Mouse (Mus musculus) stomach, postnatal 0 days (tissue): ENCODE data around the gene Cyfip2. TPM values are rescaled to one million over a fixed set of nuclear protein-coding genes. Genes with fewer than 3 reads are reported as not detected.

Source experiments
- ATAC-seq: fragments of 200-750 bp; cut with Nextera tagmentation; 2 replicates; pipeline ENCODE4 v1.8.0; 2017; ENCODE audit not compliant: low FRiP score, low TSS enrichment
- DNase-seq: peaks from one replicate; pipeline ENCODE4 v3.0.0-alpha.2; 2016; ENCODE audit warnings: low spot score
- H3K27ac ChIP-seq: fragments of 300-500 bp; sonication (generic); replicated peaks from 2 replicates; pipeline ENCODE4 v1.5.1; 2014; ENCODE audit warnings: mild to moderate bottlenecking, control low read depth
- H3K27me3 ChIP-seq: fragments of 300-500 bp; sonication (generic); 2 replicates; pipeline ENCODE4 v1.6.1; 2014; ENCODE audit warnings: low read length; ENCODE audit not compliant: control insufficient read depth, insufficient read depth
- H3K36me3 ChIP-seq: fragments of 300-500 bp; sonication (generic); 2 replicates; pipeline ENCODE4 v1.6.1; 2014; ENCODE audit warnings: low read length, mixed read lengths; ENCODE audit not compliant: control insufficient read depth, insufficient read depth
- H3K4me1 ChIP-seq: fragments of 300-500 bp; sonication (generic); replicated peaks from 2 replicates; pipeline ENCODE4 v1.6.1; 2014; ENCODE audit warnings: antibody characterized with exemption; ENCODE audit not compliant: control insufficient read depth, insufficient read depth
- H3K4me2 ChIP-seq: fragments of 300-500 bp; sonication (generic); replicated peaks from 2 replicates; pipeline ENCODE4 v1.6.1; 2014; ENCODE audit warnings: low read depth, mild to moderate bottlenecking, control low read depth, moderate library complexity
- H3K4me3 ChIP-seq: fragments of 300-500 bp; sonication (generic); 2 replicates; pipeline ENCODE4 v1.5.1; 2014; ENCODE audit warnings: low read depth, low read length, control low read depth
- H3K9ac ChIP-seq: fragments of 300-500 bp; sonication (generic); 2 replicates; pipeline ENCODE4 v1.6.1; 2014; ENCODE audit warnings: mild to moderate bottlenecking, low read length, control low read depth, mixed read lengths
- H3K9me3 ChIP-seq: fragments of 300-500 bp; sonication (generic); 2 replicates; pipeline ENCODE4 v1.6.1; 2016; ENCODE audit warnings: low read length; ENCODE audit not compliant: control insufficient read depth
- CTCF ChIP-seq: IDR thresholded peaks from 2 replicates; pipeline ENCODE4 v1.5.1; 2016; ENCODE audit warnings: antibody characterized with exemption, low read depth, mild to moderate bottlenecking, moderate library complexity
- EP300 ChIP-seq: optimal IDR thresholded peaks from 2 replicates; pipeline ENCODE3; 2016; ENCODE audit warnings: antibody characterized with exemption
- WGBS: fragments of 180-500 bp; shearing (Covaris S2); extraction: QIAGEN DNeasy Blood & Tissue Kit; methylation state at CpG from one replicate; pipeline ENCODE4 v1.1.7; 2014; 5-methylcytosine and 5-hydroxymethylcytosine counted together
- polyA plus RNA-seq: library from polyadenylated mRNA; unstranded; fragments of >200 nt; fragmentation: Nextera tagmentation; extraction: Ambion mirVana; gene quantifications from 2 replicates; pipeline ENCODE4 v1.2.1, GENCODE M21; 2015

Gene Cyfip2
- polyA plus RNA-seq, 1 experiment from 2014 or later, result 2.8 TPM

DNA sequence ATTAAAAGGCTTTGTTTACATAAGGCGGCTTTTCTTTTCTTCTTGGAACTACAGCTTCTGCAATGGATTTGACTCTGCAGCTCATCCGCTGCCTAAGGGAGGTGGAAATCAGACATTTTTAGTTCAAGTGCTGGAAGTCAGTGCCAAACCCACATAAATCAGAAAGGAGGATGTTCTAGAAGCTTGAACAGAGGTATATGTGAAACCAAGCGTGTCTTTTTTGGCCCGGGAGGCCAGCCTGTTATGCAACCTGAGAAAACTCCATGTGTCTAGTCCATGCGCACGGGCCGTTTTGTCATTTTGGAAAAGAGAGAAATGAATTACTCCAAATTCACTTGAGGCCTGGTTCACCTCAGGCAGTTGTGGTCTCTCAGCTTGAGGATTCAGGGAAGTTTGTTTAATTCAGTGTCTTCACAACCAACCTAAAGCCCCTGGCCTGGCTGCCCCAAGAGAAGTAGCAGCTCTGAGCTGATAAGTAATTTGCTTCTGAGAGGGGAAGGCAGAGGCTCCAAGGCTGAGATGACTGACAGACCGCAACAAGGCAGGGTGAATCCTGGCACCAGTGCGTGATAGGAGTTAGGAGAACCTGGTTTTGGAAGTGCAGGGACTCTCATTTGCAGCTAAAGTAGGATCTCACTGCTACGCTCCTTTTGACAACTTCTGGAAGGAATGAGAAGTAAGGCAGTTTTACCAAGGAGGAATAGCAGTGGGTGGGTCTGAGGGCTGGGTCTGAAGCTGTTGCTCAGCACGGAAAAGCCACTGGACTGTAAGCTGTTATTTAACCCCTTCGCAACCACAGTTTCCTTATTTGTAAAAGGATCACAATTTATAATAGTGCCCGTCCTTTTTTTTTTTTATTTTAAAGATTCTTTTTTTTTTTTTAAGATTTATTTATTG is 13.5 kb downstream of the Cyfip2 start:
- Histone ChIP-seq H3K27me3 (no peaks in the 10 kb centered on the region), H3K4me2 (no peak overlapping the region), H3K9me3 (no peaks in the 10 kb centered on the region), H3K9ac (no peak overlapping the region), H3K4me3 (no peak overlapping the region), H3K27ac (no peak overlapping the region), H3K4me1 (no peaks in the 10 kb centered on the region), H3K36me3 (no peaks in the 10 kb centered on the region)
- ATAC-seq (no peak), DNase-seq (no peak)
- TF ChIP-seq EP300 (no peak), CTCF (no peak)
- WGBS, result 43% methylated on average over 13 of the region's 13 CpGs

DNA sequence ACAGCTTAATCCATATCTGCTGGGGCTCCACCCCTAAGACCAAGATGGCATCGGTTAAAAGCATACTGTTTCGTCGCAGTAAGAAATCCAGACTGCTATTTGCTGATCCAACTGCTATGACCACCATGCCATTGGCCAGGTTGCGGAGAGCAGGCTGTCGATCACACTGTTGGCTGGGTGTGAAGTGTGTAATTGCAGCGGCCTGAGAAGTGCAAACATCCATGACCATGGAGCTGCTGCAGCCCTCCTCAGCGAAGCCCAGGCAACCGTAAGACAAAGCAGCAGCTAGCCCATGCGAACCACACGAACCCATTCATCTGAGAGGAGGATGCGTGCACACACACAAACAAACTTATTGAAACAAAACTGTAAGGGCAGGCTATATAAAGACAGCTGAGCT is 18.3 kb downstream of the Cyfip2 start:
- WGBS, result 81% methylated on average over 11 of the region's 11 CpGs

DNA sequence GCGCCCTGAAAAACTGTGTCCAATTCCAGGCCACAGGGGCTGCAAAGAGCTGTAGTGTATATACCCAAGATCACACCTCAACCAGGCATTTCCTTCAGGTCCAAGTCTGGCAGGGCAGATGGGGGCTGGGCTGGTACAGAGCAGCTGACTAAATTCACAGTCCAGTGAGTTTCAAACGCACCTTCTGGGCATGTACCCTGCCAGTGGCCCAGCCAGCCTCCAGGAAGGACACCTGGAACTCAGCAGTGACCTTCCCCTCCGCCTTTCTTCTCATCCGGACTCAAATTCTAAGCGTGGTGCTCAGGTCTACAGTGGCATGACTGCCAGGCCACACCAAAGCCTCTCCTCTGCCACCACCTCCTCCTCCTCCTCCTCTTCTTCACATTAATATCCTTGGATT is 19.2 kb downstream of the Cyfip2 start:
- Histone ChIP-seq H3K4me2 (no peak overlapping the region), H3K4me1 (no peaks in the 10 kb centered on the region), H3K27ac (no peak overlapping the region), H3K27me3 (no peaks in the 10 kb centered on the region), H3K9me3 (no peaks in the 10 kb centered on the region), H3K4me3 (no peak overlapping the region), H3K9ac (no peak overlapping the region), H3K36me3 (no peaks in the 10 kb centered on the region)
- WGBS, result 91% methylated on average over 5 of the region's 5 CpGs
- DNase-seq, result no peak
- no peak for TF ChIP-seq CTCF
- TF ChIP-seq EP300, result no peak
- ATAC-seq, result no peak

More for the DNA sequence above, 18.3 kb downstream of the Cyfip2 start:
- DNase-seq (no peak), ATAC-seq (no peak)
- no peak overlapping the region for H3K4me2 ChIP-seq
- H3K9ac ChIP-seq, result no peak overlapping the region
- no peaks in the 10 kb centered on the region for H3K9me3 ChIP-seq
- H3K36me3 ChIP-seq, result no peaks in the 10 kb centered on the region
- TF ChIP-seq EP300, result no peak
- TF ChIP-seq CTCF, result no peak
- H3K27ac ChIP-seq, result no peak overlapping the region
- no peaks in the 10 kb centered on the region for H3K27me3 ChIP-seq
- no peak overlapping the region for H3K4me3 ChIP-seq
- no peaks in the 10 kb centered on the region for H3K4me1 ChIP-seq

DNA sequence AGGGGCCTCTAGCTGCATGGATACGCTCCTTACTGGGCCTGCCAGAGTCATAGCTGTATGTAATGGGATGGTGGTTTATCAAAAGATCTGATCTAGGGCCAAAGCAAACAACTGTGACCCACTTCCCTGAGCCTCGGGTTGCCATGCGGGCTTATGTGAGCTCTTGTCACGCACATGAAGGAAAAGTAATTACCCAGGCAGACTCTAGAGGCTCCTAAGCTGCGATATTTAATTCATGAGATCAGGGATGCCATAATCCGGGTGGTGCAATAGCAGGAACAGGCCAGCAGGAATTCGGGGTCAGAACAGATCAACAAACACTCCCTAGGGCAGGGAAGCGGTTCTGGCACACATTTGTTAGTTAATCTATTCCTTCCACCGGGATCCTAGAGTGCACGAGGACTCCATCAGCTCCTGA is 21.7 kb downstream of the Cyfip2 start:
- 20% methylated on average over 10 of the region's 10 CpGs for WGBS

DNA sequence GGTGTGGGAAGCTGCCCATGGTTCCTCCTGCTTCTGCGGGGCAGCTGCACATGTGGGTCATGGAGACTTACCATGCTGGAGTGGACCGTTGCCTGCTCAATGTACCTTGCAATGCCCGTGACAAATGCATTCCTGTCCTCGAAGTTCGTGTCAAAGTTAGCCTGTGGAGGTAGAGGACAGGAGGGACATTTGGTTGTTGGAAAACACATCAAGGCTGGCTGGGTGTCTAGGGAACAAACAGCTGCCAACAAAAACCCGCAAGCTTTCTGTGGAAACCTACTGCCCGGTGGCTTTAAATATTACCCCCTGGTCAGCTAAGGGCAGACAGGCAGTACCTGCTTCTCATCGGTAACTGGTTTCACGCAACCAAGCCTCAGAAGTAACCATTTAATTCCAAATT is 23.1 kb downstream of the Cyfip2 start:
- 93% methylated on average over 9 of the region's 9 CpGs for WGBS

More for the DNA sequence above, 21.7 kb downstream of the Cyfip2 start:
- no peak overlapping the region for H3K27ac ChIP-seq
- no peaks in the 10 kb centered on the region for H3K36me3 ChIP-seq
- no peak overlapping the region for H3K4me2 ChIP-seq
- no peak for DNase-seq
- no peaks in the 10 kb centered on the region for H3K4me1 ChIP-seq
- 0 out of 2 replicates have a peak, but pooled peaks have one; percentile 63 for ATAC-seq
- H3K4me3 ChIP-seq, result no peak overlapping the region
- no peaks in the 10 kb centered on the region for H3K27me3 ChIP-seq
- no peak overlapping the region for H3K9ac ChIP-seq
- TF ChIP-seq CTCF (peak; percentile 26; the same call in 1 of the 2 replicates), EP300 (no peak)
- H3K9me3 ChIP-seq, result no peaks in the 10 kb centered on the region

DNA sequence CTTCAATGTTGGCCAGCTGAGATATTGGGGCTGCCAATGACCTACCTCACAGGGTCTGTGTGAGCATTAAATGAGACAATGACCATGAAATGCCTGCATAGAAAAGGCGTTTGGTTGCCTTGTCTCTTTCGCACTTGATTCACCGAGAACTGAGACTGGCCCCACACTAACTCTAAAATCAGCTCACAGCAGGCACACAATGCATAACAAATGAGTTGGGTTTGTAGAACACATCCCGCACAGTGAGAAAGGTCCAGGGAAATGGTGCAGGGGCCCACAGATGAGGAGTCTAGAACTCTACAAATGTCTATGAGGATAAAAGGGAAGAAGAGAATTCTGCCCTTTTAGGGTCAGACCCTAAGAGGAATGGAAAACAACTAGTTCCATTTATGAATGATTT is 23.6 kb downstream of the Cyfip2 start:
- no peak overlapping the region for H3K4me3 ChIP-seq
- no peak overlapping the region for H3K9ac ChIP-seq
- H3K9me3 ChIP-seq, result no peaks in the 10 kb centered on the region
- H3K27me3 ChIP-seq, result no peaks in the 10 kb centered on the region
- ATAC-seq, result no peak
- H3K4me2 ChIP-seq, result no peak overlapping the region
- no peaks in the 10 kb centered on the region for H3K4me1 ChIP-seq
- H3K36me3 ChIP-seq, result no peaks in the 10 kb centered on the region
- TF ChIP-seq CTCF (no peak), EP300 (no peak)
- 92% methylated on average over 4 of the region's 4 CpGs for WGBS
- no peak overlapping the region for H3K27ac ChIP-seq
- no peak for DNase-seq

More for the DNA sequence above, 23.1 kb downstream of the Cyfip2 start:
- Histone ChIP-seq H3K9me3 (no peaks in the 10 kb centered on the region), H3K27ac (no peak overlapping the region), H3K4me3 (no peak overlapping the region), H3K4me1 (no peaks in the 10 kb centered on the region), H3K4me2 (no peak overlapping the region), H3K36me3 (no peaks in the 10 kb centered on the region), H3K27me3 (no peaks in the 10 kb centered on the region), H3K9ac (no peak overlapping the region)
- no peak for ATAC-seq
- no peak for DNase-seq
- no peak for TF ChIP-seq CTCF
- no peak for TF ChIP-seq EP300
